Mouse (Mus musculus) bone marrow, adult 2 months (tissue): Measurements from ENCODE around the gene Lrrc8e.

ENCODE experiments used
- CTCF ChIP-seq: fragments of 200-500 bp; IDR thresholded peaks from 2 replicates; pipeline ENCODE4 v1.5.1; 2011; ENCODE audit warnings: low read length, control low read depth; ENCODE audit not compliant: control insufficient read depth, insufficient read depth
- POLR2A ChIP-seq: fragments of 200-500 bp; IDR thresholded peaks from 2 replicates; pipeline ENCODE4 v1.6.1; 2011; ENCODE audit warnings: low read depth, mild to moderate bottlenecking, control low read depth, low read length, borderline replicate concordance; ENCODE audit not compliant: control insufficient read depth

- TF ChIP-seq CTCF (no peak), POLR2A (no peak)
Measured at GRCm38 (mm10) chr8:4229784-4230183, 3.2 kb downstream of the Lrrc8e start.
